Mouse (Mus musculus) bone marrow macrophage, adult 2 months (primary cell): ENCODE measurements at regions not wholly inside any gene's neighbourhood (a gene's known extent, or its start where the extent isn't known, plus 50 kb on each side); places are given as distances from the start of the nearest gene placed in this dataset.

Experiments used
- CTCF ChIP-seq: IDR thresholded peaks from 2 replicates; pipeline ENCODE4 v1.5.1; 2012; ENCODE audit warnings: low read depth, mild to moderate bottlenecking, low read length, moderate library complexity
- POLR2A ChIP-seq: IDR thresholded peaks from 2 replicates; pipeline ENCODE4 v1.6.1; 2012; ENCODE audit warnings: mild to moderate bottlenecking, low read depth, low read length, borderline replicate concordance

DNA sequence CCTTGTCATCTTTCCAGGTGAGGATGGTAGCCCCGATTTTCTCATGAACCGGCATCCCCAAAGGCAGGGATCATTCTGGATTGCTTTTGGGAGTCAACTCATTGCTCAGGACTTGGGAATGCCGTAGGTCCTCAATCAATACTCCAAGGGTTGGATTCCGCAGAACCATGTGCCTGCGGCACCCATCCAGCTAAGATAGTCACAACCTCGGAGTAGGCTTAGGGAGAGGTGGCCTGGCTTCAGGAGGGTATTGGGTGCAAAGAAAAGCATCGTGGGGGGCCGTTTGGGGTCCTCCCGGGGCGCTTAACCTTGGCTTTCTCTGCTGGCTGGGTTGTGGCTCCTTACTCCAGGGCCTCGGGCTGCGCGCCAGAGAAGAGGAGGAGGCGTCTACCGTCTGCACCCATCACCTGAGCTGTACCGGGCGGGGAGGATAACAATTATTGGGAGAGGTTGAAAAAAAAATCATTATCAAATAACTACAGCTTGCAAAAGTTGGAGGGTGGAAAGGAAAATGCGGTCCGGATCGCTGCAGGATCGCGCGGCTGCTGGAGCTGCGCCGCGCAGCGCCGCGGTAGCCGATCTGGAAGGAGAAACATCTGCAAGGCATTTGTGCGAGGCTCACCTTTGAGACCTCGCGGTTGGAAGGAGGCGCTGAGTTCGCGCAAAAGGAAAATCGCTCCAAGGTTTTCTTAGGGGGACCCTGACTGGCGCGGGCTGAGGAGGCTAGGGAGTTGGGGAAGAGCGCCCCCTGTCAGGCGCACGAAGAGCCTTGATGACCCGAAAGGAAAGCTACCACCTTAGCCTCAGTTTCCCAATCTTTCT, 55.6 kb upstream of the Cux1 start:
- TF ChIP-seq CTCF: peak; percentile 95
- TF ChIP-seq POLR2A: no peak
